Mouse (Mus musculus): Measurements from ENCODE around the gene Ubap1. TPM values are rescaled to one million over a fixed set of nuclear protein-coding genes. Genes with fewer than 3 reads are reported as not detected.

Ubap1 gene
- polyA plus RNA-seq, 1 experiment from 2014 or later: 63.0 TPM

GRCm38 (mm10) chr4:41394651-41395050 lies 45.9 kb downstream of the Ubap1 start:
- Histone ChIP-seq H3K9ac (no peak overlapping the region), H3K4me1 (no peaks in the 10 kb centered on the region), H3K27me3 (no peaks in the 10 kb centered on the region), H3K9me3 (replicated peaks) (no peaks in the 10 kb centered on the region), H3K4me2 (no peak overlapping the region), H3K36me3 (peaks cover 90% of the 10 kb centered on the region), H3K4me3 (replicated peaks) (no peak overlapping the region), H3K27ac (no peak overlapping the region)
- ATAC-seq (replicated peaks; ENCODE audit: low FRiP score): no peak
- 78% methylated on average over 9 of the region's 9 CpGs for WGBS

GRCm38 (mm10) chr4:41398353-41398752 lies 49.6 kb downstream of the Ubap1 start:
- 90% methylated on average over 6 of the region's 6 CpGs for WGBS
- peaks cover 68% of the 10 kb centered on the region for H3K36me3 ChIP-seq
- H3K4me1 ChIP-seq: no peaks in the 10 kb centered on the region
- H3K4me3 ChIP-seq (replicated peaks): no peak overlapping the region
- H3K9me3 ChIP-seq (replicated peaks): no peaks in the 10 kb centered on the region
- H3K4me2 ChIP-seq: no peak overlapping the region
- no peak overlapping the region for H3K9ac ChIP-seq
- no peak for ATAC-seq (replicated peaks; ENCODE audit: low FRiP score)
- no peaks in the 10 kb centered on the region for H3K27me3 ChIP-seq
- no peak overlapping the region for H3K27ac ChIP-seq

- no peaks in the 10 kb centered on the region for H3K9me3 ChIP-seq (replicated peaks)
- H3K27me3 ChIP-seq: no peaks in the 10 kb centered on the region
- H3K4me2 ChIP-seq: no peak overlapping the region
- H3K9ac ChIP-seq: no peak overlapping the region
- H3K4me1 ChIP-seq: no peaks in the 10 kb centered on the region
- H3K4me3 ChIP-seq (replicated peaks): no peak overlapping the region
- 84% methylated on average over 5 of the region's 5 CpGs for WGBS
- H3K36me3 ChIP-seq: peaks cover 67% of the 10 kb centered on the region
- H3K27ac ChIP-seq: no peak overlapping the region
- ATAC-seq (replicated peaks; ENCODE audit: low FRiP score): no peak
These were observed 51.1 kb downstream of the Ubap1 start for GRCm38 (mm10) chr4:41399904-41400303.

GRCm38 (mm10) chr4:41401167-41401566 lies 52.4 kb downstream of the Ubap1 start:
- Histone ChIP-seq H3K4me3 (replicated peaks) (no peak overlapping the region), H3K4me2 (no peak overlapping the region), H3K9ac (no peak overlapping the region), H3K27ac (no peak overlapping the region), H3K4me1 (no peaks in the 10 kb centered on the region), H3K36me3 (peaks cover 55% of the 10 kb centered on the region), H3K9me3 (replicated peaks) (no peaks in the 10 kb centered on the region), H3K27me3 (no peaks in the 10 kb centered on the region)
- ATAC-seq (replicated peaks; ENCODE audit: low FRiP score): no peak

GRCm38 (mm10) chr4:41401573-41401972 lies 52.8 kb downstream of the Ubap1 start:
- Histone ChIP-seq H3K9me3 (replicated peaks) (no peaks in the 10 kb centered on the region), H3K4me3 (replicated peaks) (no peak overlapping the region), H3K27ac (no peak overlapping the region), H3K4me2 (no peak overlapping the region), H3K27me3 (no peaks in the 10 kb centered on the region), H3K4me1 (no peaks in the 10 kb centered on the region), H3K9ac (no peak overlapping the region), H3K36me3 (peaks cover 56% of the 10 kb centered on the region)
- ATAC-seq (replicated peaks; ENCODE audit: low FRiP score): no peak
- WGBS: 91% methylated on average over 5 of the region's 5 CpGs

- Histone ChIP-seq H3K9ac (no peak overlapping the region), H3K27ac (no peak overlapping the region), H3K4me1 (no peaks in the 10 kb centered on the region), H3K36me3 (peaks cover 41% of the 10 kb centered on the region), H3K4me2 (no peak overlapping the region), H3K4me3 (replicated peaks) (no peak overlapping the region), H3K9me3 (replicated peaks) (no peaks in the 10 kb centered on the region), H3K27me3 (no peaks in the 10 kb centered on the region)
- no peak for ATAC-seq (replicated peaks; ENCODE audit: low FRiP score)
- 84% methylated on average over 9 of the region's 9 CpGs for WGBS
These were observed 57.8 kb downstream of the Ubap1 start for GRCm38 (mm10) chr4:41406597-41406996.

- no peak for ATAC-seq (replicated peaks; ENCODE audit: low FRiP score)
- H3K9ac ChIP-seq: no peak overlapping the region
- no peaks in the 10 kb centered on the region for H3K27me3 ChIP-seq
- no peak overlapping the region for H3K4me2 ChIP-seq
- no peak overlapping the region for H3K27ac ChIP-seq
- no peaks in the 10 kb centered on the region for H3K4me1 ChIP-seq
- WGBS: 94% methylated on average over 2 of the region's 2 CpGs
- no peak overlapping the region for H3K4me3 ChIP-seq (replicated peaks)
- peaks cover 41% of the 10 kb centered on the region for H3K36me3 ChIP-seq
- no peaks in the 10 kb centered on the region for H3K9me3 ChIP-seq (replicated peaks)
These were observed 58.6 kb downstream of the Ubap1 start for GRCm38 (mm10) chr4:41407353-41407752.

GRCm38 (mm10) chr4:41409341-41409740 lies 60.5 kb downstream of the Ubap1 start:
- Histone ChIP-seq H3K9me3 (replicated peaks) (no peaks in the 10 kb centered on the region), H3K9ac (no peak overlapping the region), H3K4me3 (replicated peaks) (no peak overlapping the region), H3K36me3 (peaks cover 28% of the 10 kb centered on the region), H3K4me1 (no peaks in the 10 kb centered on the region), H3K27me3 (no peaks in the 10 kb centered on the region), H3K27ac (no peak overlapping the region), H3K4me2 (no peak overlapping the region)
- no peak for ATAC-seq (replicated peaks; ENCODE audit: low FRiP score)
- 89% methylated on average over 1 of the region's 1 CpGs for WGBS

- 0 out of 2 replicates have a peak, but pooled peaks cover 6% of the 10 kb centered on the region for H3K36me3 ChIP-seq
- no peak for ATAC-seq (replicated peaks; ENCODE audit: low FRiP score)
- H3K4me3 ChIP-seq (replicated peaks): no peak overlapping the region
- H3K27me3 ChIP-seq: no peaks in the 10 kb centered on the region
- H3K9me3 ChIP-seq (replicated peaks): no peaks in the 10 kb centered on the region
- no peak overlapping the region for H3K4me2 ChIP-seq
- H3K27ac ChIP-seq: no peak overlapping the region
- H3K9ac ChIP-seq: no peak overlapping the region
- H3K4me1 ChIP-seq: no peaks in the 10 kb centered on the region
These were observed 68.2 kb downstream of the Ubap1 start for GRCm38 (mm10) chr4:41416966-41417365.

- H3K27ac ChIP-seq: no peak overlapping the region
- no peak overlapping the region for H3K4me2 ChIP-seq
- 80% methylated on average over 5 of the region's 5 CpGs for WGBS
- H3K4me1 ChIP-seq: no peaks in the 10 kb centered on the region
- no peak overlapping the region for H3K9ac ChIP-seq
- ATAC-seq (replicated peaks; ENCODE audit: low FRiP score): no peak
- H3K4me3 ChIP-seq (replicated peaks): no peak overlapping the region
- H3K36me3 ChIP-seq: 0 out of 2 replicates have a peak, but pooled peaks cover 4% of the 10 kb centered on the region
- no peaks in the 10 kb centered on the region for H3K9me3 ChIP-seq (replicated peaks)
- no peaks in the 10 kb centered on the region for H3K27me3 ChIP-seq
These were observed 90.1 kb downstream of the Ubap1 start for GRCm38 (mm10) chr4:41438931-41439330.

Other genes starting within 250 kb of the Ubap1 start
- 30.4 and 33.1 TPM in 2 replicates for gene Nol6, start 224.5 kb upstream of the Ubap1 start, polyA plus RNA-seq (2015; fragmentation: Nextera tagmentation; extraction: Ambion mirVana)
- 81.7 and 84.4 TPM in 2 replicates for gene Ube2r2, start 213.3 kb upstream of the Ubap1 start, polyA plus RNA-seq (2015; fragmentation: Nextera tagmentation; extraction: Ambion mirVana)
- 66.8 and 68.5 TPM in 2 replicates for gene Ubap2, start 73.9 kb upstream of the Ubap1 start, polyA plus RNA-seq (2015; fragmentation: Nextera tagmentation; extraction: Ambion mirVana)
- gene Dcaf12, start 34.1 kb upstream of the Ubap1 start, polyA plus RNA-seq (2015; fragmentation: Nextera tagmentation; extraction: Ambion mirVana): 65.7 and 67.9 TPM in 2 replicates
- gene Kif24, start 115.9 kb downstream of the Ubap1 start, polyA plus RNA-seq (2015; fragmentation: Nextera tagmentation; extraction: Ambion mirVana): 7.9 and 8.7 TPM in 2 replicates
- gene Nudt2, start 116.2 kb downstream of the Ubap1 start, polyA plus RNA-seq (2015; fragmentation: Nextera tagmentation; extraction: Ambion mirVana): 56.0 and 56.8 TPM in 2 replicates
- 7.4 and 9.0 TPM in 2 replicates for gene AI464131, start 154.1 kb downstream of the Ubap1 start, polyA plus RNA-seq (2015; fragmentation: Nextera tagmentation; extraction: Ambion mirVana)
- 0.55 TPM in 1 of 2 replicates, not detected in the other for gene 1110017D15Rik, start 168.3 kb downstream of the Ubap1 start, polyA plus RNA-seq (2015; fragmentation: Nextera tagmentation; extraction: Ambion mirVana)
- 1.9 and 2.8 TPM in 2 replicates for gene Fam219a, start 220.5 kb downstream of the Ubap1 start, polyA plus RNA-seq (2015; fragmentation: Nextera tagmentation; extraction: Ambion mirVana)
- gene Dnaic1, start 220.8 kb downstream of the Ubap1 start, polyA plus RNA-seq (2015; fragmentation: Nextera tagmentation; extraction: Ambion mirVana): 1.6 and 1.7 TPM in 2 replicates